Mouse (Mus musculus) limb, embryonic 14.5 days (tissue): ENCODE measurements around the gene Por. TPM values are rescaled to one million over a fixed set of nuclear protein-coding genes. Genes with fewer than 3 reads are reported as not detected.

Source experiments
- ATAC-seq: fragments of 200-750 bp; cut with Nextera tagmentation; 2 replicates; pipeline ENCODE4 v1.8.0; 2017; ENCODE audit warnings: low read depth, moderate number of reproducible peaks, moderate TSS enrichment; ENCODE audit not compliant: low FRiP score
- DNase-seq: peaks from one replicate; pipeline ENCODE4 v3.0.0-alpha.2; 2015; ENCODE audit warnings: low spot score
- H3K27ac ChIP-seq: fragments of 300-500 bp; sonication (generic); replicated peaks from 2 replicates; pipeline ENCODE4 v1.5.1; 2014; ENCODE audit warnings: low read depth, mild to moderate bottlenecking, low read length, moderate library complexity, mixed read lengths
- H3K27me3 ChIP-seq: fragments of 300-500 bp; sonication (generic); 2 replicates; pipeline ENCODE4 v1.6.1; 2014; ENCODE audit warnings: low read length, mixed read lengths; ENCODE audit not compliant: control insufficient read depth, insufficient read depth
- H3K36me3 ChIP-seq: fragments of 300-500 bp; sonication (generic); 2 replicates; pipeline ENCODE4 v1.6.1; 2014; ENCODE audit warnings: mild to moderate bottlenecking, low read length, moderate library complexity, mixed read lengths; ENCODE audit not compliant: control insufficient read depth, insufficient read depth
- H3K4me1 ChIP-seq: fragments of 300-500 bp; sonication (generic); 2 replicates; pipeline ENCODE4 v1.6.1; 2014; ENCODE audit warnings: antibody characterized with exemption, low read length, mixed read lengths; ENCODE audit not compliant: control insufficient read depth, insufficient read depth
- H3K4me2 ChIP-seq: fragments of 300-500 bp; sonication (generic); replicated peaks from 2 replicates; pipeline ENCODE4 v1.6.1; 2014; ENCODE audit warnings: low read depth, mild to moderate bottlenecking, low read length, moderate library complexity; ENCODE audit not compliant: severe bottlenecking
- H3K4me3 ChIP-seq: fragments of 300-500 bp; sonication (generic); replicated peaks from 2 replicates; pipeline ENCODE4 v1.5.1; 2014; ENCODE audit warnings: low read length
- H3K9ac ChIP-seq: fragments of 300-500 bp; sonication (generic); 2 replicates; pipeline ENCODE4 v1.6.1; 2014; ENCODE audit warnings: mild to moderate bottlenecking, low read depth, low read length, moderate library complexity; ENCODE audit not compliant: severe bottlenecking
- H3K9me3 ChIP-seq: fragments of 300-500 bp; sonication (generic); 2 replicates; pipeline ENCODE4 v1.6.1; 2016; ENCODE audit warnings: low read length; ENCODE audit not compliant: control insufficient read depth
- POLR2A ChIP-seq: fragments of 200-500 bp; IDR thresholded peaks from 2 replicates; pipeline ENCODE4 v1.8.0; 2012; ENCODE audit warnings: inconsistent platforms, mild to moderate bottlenecking, moderate library complexity, borderline replicate concordance; ENCODE audit not compliant: insufficient read depth, insufficient read length; ENCODE audit errors: extremely low read depth
- WGBS: fragments of 180-500 bp; shearing (Covaris S2); extraction: QIAGEN DNeasy Blood & Tissue Kit; methylation state at CpG from one replicate; pipeline ENCODE4 v1.1.7; 2014; 5-methylcytosine and 5-hydroxymethylcytosine counted together
- polyA plus RNA-seq, 2 experiments: library from polyadenylated mRNA; depleted of rRNA in 1 of 2; stranded (reverse) in 1 of 2; unstranded in 1 of 2; fragments of >200 nt; fragmentation: Nextera tagmentation in 1 of 2; extraction: Ambion mirVana in 1 of 2; gene quantifications; 2 replicates each; pipeline versions ENCODE4 v1.2.1 to v1.2.3; 2012 to 2014

Gene Por
- polyA plus RNA-seq, 2 experiments: 64.7 to 99.2 TPM

GRCm38 (mm10) chr5:135676696-135677095 is 6.9 kb downstream of the Por start:
- WGBS: 82% methylated on average over 3 of the region's 3 CpGs
- ATAC-seq: no peak
- no peak overlapping the region for H3K4me2 ChIP-seq

DNA sequence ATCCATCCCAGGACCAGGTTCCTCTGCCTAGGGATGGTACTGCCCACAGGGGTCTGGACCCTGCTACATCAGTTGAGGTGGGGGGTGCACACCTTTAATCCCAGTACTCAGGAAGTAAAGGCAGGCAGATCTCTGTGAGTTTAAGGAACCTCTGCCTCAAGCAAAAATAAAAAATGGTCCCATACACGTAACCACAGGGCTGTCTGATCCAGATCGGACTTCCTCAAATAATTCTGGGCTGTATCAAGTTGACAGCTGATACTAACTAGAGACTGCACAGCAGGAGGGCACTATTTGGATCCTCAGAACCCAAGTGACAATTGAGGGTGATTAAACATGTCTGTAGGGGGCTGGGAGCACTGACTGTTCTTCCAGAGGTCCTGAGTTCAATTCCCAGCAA is 7.4 kb downstream of the Por start:
- 65% methylated on average over 2 of the region's 2 CpGs for WGBS
- no peaks in the 10 kb centered on the region for H3K9me3 ChIP-seq
- no peaks in the 10 kb centered on the region for H3K36me3 ChIP-seq
- peaks cover 8% of the 10 kb centered on the region for H3K4me1 ChIP-seq
- H3K4me3 ChIP-seq: no peak overlapping the region
- H3K27me3 ChIP-seq: no peaks in the 10 kb centered on the region
- no peak for TF ChIP-seq POLR2A
- ATAC-seq (no peak), DNase-seq (no peak)
- no peak overlapping the region for H3K4me2 ChIP-seq
- no peak overlapping the region for H3K9ac ChIP-seq
- no peak overlapping the region for H3K27ac ChIP-seq

More at GRCm38 (mm10) chr5:135676696-135677095, 6.9 kb downstream of the Por start:
- no peak for DNase-seq
- Histone ChIP-seq H3K9me3 (no peaks in the 10 kb centered on the region), H3K27me3 (no peaks in the 10 kb centered on the region), H3K9ac (no peak overlapping the region), H3K4me1 (peaks cover 8% of the 10 kb centered on the region), H3K4me3 (no peak overlapping the region), H3K27ac (no peak overlapping the region), H3K36me3 (no peaks in the 10 kb centered on the region)
- TF ChIP-seq POLR2A: no peak

DNA sequence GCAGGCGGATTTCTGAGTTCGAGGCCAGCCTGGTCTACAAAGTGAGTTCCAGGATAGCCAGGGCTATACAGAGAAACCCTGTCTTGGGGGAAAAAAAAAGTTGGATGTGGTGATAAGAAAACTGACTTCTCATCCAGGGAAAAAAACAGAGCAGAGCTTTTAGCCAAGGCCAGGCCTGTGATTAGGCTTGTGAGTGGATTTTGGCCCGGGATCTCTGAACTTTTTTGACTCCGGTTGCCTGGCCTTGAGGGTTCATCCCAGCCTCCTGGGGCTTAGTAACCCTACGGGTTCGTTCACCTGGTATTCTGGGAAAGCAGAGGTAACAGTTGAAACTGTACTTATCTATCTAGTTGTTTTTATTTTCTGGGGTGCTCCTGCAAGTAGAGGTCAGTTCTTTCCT is 8.6 kb downstream of the Por start:
- WGBS: 93% methylated on average over 6 of the region's 6 CpGs
- no peak for DNase-seq
- ATAC-seq: no peak

DNA sequence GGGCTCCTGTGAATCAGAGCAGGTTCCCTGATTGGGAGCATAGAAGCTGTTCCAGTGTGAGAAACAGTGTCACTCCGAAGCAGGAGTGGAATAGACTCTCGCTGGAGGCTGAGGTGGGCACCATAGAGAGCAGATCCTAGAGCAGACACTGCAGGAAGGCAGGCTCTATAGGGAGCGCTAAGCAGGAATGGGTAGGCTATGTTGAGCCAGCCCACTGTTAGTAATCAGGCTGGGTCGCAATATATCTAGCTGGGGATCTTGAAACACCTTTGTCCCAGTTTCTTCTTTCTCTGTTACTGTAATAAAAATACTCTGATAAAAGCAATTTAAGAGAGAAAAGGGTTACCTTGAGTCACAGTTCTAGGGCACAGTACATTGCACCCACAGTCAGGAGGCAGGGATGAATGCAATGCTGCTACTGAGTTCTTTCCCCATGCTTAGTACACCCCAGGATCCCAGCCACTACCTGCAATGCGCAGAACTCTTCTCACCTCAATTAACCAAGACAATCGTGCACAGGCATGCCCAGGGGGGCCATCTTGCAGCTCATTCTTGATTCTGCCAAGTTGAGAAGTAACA is 11.2 kb downstream of the Por start:
- no peak for DNase-seq
- no peak overlapping the region for H3K27ac ChIP-seq
- H3K36me3 ChIP-seq: no peaks in the 10 kb centered on the region
- H3K4me3 ChIP-seq: no peak overlapping the region
- no peaks in the 10 kb centered on the region for H3K4me1 ChIP-seq
- 78% methylated on average over 6 of the region's 6 CpGs for WGBS
- no peaks in the 10 kb centered on the region for H3K9me3 ChIP-seq
- H3K4me2 ChIP-seq: no peak overlapping the region
- TF ChIP-seq POLR2A: no peak
- H3K9ac ChIP-seq: no peak overlapping the region
- ATAC-seq: no peak
- no peaks in the 10 kb centered on the region for H3K27me3 ChIP-seq

More for the DNA sequence above, 8.6 kb downstream of the Por start:
- H3K4me2 ChIP-seq: no peak overlapping the region
- no peaks in the 10 kb centered on the region for H3K36me3 ChIP-seq
- H3K9ac ChIP-seq: no peak overlapping the region
- no peak overlapping the region for H3K27ac ChIP-seq
- H3K27me3 ChIP-seq: no peaks in the 10 kb centered on the region
- H3K4me1 ChIP-seq: peaks cover 8% of the 10 kb centered on the region
- no peaks in the 10 kb centered on the region for H3K9me3 ChIP-seq
- TF ChIP-seq POLR2A: no peak
- no peak overlapping the region for H3K4me3 ChIP-seq

GRCm38 (mm10) chr5:135682009-135682408 is 12.2 kb downstream of the Por start:
- no peak overlapping the region for H3K27ac ChIP-seq
- ATAC-seq (no peak), DNase-seq (no peak)
- no peaks in the 10 kb centered on the region for H3K9me3 ChIP-seq
- no peak for TF ChIP-seq POLR2A
- no peak overlapping the region for H3K4me2 ChIP-seq
- WGBS: 95% methylated on average over 5 of the region's 5 CpGs
- no peaks in the 10 kb centered on the region for H3K27me3 ChIP-seq
- H3K4me1 ChIP-seq: no peaks in the 10 kb centered on the region
- no peak overlapping the region for H3K4me3 ChIP-seq
- H3K9ac ChIP-seq: no peak overlapping the region
- H3K36me3 ChIP-seq: no peaks in the 10 kb centered on the region
